Mouse (Mus musculus) naive thymus-derived CD4-positive, alpha-beta T cell, adult 2 months (primary cell): Measurements from ENCODE around the gene Sema6d.

Experiments used
- DNase-seq: peaks from one replicate; pipeline ENCODE4 v3.0.0-alpha.2; 2011; ENCODE audit warnings: low read depth

The Sema6d gene

DNA sequence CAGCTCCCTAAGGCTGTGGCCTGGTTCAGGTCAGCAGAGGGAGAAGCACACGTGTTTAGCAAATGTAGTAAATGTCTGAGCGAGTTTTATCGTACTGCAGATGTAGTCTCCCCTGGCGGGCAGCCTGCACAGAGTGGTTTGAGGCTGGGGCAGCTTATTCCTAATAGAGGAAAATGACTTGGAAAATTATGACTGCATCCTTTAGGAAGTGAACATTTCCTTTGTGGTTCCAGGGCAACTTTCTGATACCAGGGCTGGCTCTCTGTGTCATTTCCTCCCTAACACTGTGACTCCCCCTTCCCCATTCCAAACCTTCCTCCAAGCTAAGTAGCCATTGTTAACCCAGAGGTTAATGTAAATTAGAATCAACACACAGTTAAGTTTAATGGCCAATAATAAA is 527.0 kb downstream of the Sema6d start:
- no peak for DNase-seq

GRCm38 (mm10) chr2:124617440-124617839 is 527.7 kb downstream of the Sema6d start:
- DNase-seq: no peak

DNA sequence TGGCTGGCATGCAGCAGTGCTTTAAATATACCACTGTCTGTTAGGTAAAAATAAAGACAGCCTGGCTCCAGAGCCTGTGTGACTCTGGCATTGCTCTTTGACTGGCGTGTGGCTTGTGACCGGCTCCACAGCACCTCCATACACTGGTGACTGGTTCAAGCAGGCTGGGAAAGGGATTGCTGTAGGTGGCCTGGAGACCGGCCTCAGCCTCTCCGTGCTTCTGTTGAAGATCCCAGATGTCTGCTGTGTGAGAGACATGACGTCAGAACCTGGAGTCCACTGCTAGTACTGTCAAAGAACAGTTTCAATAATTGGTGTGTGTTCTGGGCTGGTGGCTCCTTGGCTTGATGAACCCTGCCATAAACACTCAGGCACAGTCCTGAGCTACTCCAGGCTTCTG is 528.3 kb downstream of the Sema6d start:
- no peak for DNase-seq

DNA sequence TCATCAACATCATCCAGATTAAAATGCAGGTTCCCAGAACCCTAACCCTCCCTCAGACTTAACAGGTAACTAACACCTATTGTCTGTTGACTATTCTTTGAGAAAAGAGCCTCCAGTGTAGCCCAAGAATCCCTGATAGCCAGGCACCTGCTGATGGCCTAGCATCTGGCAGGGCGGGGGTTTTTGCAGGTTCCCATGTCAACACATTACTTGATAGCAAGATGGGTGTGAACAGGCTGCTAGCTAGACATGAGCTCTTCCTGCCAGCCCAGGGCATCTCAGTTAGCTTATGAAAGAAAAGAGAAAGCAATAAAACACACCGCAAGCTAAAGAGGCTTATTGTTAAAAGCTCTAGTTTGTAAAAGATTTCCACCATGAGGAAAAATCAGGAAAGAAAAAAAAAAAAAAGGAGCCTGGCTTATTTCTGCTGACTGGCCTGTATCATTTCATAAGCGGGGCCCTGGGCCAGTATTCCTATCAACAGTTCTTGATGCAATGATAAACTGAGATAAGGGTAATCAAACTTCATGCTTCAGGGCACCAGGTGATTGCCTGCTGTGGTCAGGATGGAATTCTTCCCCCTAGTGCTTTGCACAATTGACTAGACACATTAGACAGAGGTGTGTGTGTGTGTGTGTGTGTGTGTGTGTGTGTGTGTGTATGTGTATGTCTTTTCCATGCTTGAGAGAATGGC is 528.9 kb downstream of the Sema6d start:
- DNase-seq: no peak

DNA sequence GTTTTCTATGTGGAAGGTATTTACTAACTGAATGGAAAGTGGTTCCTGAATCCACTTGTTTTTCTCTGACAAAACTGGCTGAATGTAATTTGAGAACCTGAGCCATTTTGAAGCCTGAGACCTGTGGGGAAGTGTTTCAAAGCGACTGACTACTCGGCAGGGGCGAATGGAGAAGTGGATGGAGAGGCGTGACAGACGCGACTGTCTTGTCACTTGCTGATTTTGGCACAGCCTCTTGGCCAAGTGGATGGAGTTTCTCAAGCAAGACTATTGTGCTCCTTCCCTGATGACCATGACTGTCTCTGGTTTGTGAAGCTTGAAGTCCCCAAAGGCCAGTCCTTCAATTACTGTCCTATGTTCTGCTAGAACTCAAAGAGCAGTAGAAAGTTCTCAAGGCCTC is 530.7 kb downstream of the Sema6d start:
- no peak for DNase-seq

DNA sequence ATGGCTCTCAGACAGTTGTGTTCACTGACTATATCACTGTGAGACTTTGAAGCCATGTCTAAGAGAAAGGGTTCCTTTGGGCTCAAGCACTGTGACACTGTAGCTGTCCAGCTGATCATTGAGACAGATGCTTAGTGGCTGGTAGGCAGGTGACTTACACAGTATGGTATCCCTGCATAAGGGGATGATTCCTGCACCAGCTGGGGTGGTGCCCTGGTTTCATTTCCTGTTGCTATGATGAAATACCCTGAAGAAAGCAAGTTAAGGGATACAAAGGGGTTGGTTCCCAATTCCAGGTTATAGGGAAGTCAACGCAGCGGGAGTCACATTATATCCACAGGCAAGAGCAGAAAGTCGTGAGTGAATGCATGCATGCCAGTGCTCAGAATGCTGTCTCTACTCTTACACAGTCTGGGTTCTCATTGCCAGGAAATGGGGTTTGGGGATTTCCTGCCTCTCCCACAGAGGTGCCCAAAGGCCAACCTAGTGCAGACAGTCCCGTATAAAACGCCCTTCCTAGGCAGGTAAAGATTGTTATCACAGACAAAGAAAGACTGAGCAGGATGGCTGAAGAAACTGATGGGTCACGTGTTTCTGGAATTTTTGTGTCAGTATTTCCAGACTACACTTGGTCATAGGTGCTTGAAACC is 532.3 kb downstream of the Sema6d start:
- no peak for DNase-seq

DNA sequence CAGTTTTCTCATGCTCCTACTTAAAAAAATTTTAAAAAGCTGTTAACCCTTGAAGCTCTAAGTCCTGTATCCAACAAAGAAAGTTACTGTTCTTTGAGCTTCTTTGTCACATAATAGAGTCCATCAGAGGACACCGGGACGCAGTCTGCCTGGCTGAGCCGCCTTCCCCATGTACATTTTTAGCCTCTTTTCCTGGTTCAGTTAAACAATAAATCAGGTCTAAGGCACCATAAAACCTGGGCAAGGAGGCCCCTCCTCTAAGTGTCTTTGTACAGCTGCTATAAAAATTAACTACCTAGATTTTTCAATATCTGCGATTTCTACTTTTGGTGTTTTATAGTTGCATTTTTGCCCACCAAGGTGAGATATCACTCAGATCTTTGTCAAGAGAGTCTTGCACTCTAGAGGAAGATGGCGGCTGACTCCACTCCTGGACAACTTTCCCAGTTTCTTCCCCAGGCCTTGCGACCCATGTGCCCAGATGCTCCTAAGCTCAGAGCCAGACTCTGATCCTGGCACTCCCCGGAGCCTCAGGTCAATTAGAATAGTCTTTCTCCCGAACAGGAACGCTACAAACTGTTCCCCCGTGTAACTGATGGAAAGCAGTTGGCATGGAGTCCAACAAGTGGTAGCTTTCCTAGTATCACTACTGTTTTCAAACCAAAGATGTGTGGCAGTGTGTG is 534.6 kb downstream of the Sema6d start:
- no peak for DNase-seq

DNA sequence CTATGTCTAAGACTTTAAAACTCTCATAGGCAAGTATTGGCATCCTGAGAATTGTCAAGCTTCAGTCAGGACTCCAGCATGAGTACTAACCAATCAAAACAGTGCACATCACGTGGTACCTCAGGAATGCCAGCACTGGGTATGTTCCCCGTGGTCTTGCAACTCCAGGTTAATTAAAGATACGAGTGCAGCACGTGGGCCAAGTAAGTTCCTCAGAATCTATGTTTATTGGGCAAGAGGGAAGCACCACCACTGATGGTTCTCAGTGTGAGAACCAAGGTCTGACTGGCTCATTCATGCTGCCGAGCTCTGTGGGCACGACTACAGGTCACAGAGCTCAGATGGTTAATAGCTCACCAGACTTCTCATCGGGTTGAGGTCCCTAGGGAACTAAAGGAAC is 536.7 kb downstream of the Sema6d start:
- no peak for DNase-seq

- no peak for DNase-seq
Measured at GRCm38 (mm10) chr2:124627664-124628063, 537.9 kb downstream of the Sema6d start.

DNA sequence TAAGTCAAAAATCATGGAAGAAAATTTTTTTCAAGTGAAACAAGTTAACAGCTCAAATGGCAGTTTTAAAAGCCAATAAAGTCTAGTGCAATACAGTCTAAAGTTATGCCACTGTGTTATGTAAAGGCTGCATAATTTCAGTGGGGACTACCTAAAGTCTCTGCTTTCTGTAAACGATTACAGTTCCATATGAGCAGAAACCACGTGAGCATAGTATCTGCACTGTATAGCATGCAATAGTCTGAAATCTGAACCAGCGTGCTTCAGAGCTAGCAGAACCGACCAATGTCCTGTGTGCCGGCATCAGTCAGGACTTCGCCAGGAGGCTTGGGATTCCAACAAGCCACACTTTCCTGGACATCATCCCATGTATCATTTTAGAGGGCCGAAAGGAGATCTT is 538.9 kb downstream of the Sema6d start:
- no peak for DNase-seq

GRCm38 (mm10) chr2:124634400-124634998 is 544.7 kb downstream of the Sema6d start:
- DNase-seq: no peak

DNA sequence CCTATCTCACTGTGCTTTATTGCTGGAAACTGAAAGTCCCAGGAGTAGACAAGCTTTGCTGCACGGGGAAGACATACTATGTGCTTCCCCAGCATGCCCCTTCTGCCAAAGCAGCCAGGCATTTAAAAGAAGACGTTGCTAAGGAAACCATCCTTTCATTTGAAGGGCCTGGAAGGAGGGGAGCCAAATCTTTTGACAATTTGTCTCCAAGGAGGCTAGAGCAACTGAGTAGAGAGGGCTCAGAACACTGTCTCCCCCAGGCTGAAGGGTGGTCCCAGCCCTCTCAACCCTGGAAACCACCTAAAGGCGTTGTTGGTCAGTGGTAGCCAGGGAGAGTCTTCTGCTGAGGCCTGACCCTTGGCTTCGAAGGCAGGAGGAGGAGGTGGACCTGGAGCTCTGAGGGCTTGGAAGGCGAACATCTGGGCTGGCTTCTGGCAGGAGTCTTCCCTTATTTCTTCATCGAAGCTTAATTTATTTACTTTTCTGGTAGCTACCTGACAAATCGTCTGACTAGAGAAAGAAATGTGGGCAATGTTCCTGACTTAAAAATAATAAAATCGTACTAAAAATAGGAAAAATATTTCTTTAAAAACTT is 545.6 kb downstream of the Sema6d start:
- DNase-seq: no peak

DNA sequence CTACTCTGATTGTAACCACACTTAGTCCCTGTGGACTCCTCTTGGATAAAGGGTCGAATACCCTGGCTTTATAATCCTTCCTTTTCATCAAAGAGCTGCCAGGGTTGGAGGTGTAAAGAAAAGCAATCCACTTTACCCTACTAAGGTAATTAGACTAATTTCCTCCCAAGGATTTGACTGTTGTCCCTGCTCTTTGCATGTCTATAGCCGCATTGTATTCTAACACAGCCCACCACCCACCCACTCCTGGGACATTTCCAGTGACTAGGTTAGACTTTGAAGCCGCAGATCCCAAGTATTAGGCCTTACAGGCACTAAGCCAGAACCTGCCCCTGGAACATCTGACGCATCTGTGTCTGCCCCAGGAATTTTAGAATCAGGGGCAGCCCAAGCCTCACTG is 547.3 kb downstream of the Sema6d start:
- DNase-seq: no peak

- DNase-seq: no peak
Measured at GRCm38 (mm10) chr2:124639221-124639963, 549.6 kb downstream of the Sema6d start.

- no peak for DNase-seq
Measured at GRCm38 (mm10) chr2:124640500-124641193, 550.9 kb downstream of the Sema6d start.

DNA sequence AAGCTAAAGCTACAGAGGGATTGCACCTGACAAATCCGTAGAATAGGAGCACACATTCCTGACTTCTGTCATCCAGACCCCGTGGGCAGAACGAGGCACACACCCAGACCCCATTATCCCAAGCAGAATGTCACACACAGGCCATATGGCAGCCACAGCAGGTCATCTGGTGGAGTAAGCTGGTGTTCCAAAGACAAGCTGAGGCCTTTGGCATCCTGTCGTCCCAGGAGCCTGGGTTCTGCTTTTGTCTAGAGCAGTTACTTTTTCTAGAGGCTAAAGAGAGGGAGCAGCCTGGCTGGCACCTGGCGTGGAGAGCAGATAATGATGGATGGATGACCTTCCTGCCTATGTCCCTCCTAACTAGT is 551.4 kb downstream of the Sema6d start:
- DNase-seq: no peak

DNA sequence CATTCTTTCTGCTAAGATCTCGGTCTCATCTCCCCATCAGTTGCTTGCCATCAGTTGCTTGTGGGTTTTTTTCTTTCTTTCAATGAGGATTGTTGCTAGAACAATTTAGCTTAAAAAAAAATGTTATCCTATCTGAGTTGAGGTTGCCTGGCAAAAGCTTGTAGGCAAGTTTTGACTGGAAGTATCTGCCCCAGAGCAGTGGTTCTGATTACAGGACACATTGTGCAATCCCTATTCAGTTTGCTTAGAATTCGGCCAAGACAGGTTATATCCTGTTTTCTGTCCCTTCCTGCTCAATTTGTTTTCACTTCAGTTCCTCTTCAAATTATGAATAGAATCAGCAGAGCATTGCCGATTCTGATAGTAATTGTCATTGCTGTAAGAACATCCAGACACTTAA is 552.4 kb downstream of the Sema6d start:
- DNase-seq: no peak

DNA sequence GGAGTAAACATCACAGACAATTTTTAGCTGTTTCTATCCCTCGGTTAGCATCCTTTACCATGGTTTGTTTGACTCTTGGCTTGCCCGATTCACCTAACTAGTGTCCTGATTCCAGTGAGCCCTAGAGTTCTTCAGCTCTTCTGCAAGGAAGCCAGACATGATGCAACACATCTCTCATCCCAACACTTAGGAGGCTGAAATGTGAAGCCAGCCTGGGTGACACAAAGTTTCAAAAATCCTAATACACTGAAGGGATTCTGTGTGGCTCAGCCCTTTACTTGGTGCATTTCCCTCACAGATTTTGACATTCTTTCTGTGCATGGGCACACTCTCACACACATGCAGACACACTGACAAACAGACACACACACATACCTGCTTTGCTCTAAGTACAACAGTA is 560.8 kb downstream of the Sema6d start:
- DNase-seq: no peak

DNA sequence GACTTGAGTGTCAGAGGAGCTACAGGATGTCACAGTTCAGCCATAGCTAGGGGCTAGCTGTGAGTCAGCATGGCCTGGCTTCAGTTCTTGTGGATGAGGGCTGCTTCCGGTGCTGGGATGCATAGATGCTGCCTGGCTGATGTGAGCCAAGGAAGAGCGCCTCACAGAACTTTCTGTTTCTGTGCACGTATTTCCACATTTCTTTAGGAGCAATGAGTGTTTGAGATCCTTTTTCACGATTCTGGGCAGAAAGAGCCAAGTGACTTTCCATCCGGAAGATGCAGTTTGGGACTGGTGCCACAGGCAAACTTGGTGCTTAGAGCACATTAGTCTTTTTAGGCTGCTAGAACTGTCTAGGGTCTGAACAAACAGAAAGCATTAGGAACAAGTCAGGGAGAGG is 561.4 kb downstream of the Sema6d start:
- no peak for DNase-seq

DNA sequence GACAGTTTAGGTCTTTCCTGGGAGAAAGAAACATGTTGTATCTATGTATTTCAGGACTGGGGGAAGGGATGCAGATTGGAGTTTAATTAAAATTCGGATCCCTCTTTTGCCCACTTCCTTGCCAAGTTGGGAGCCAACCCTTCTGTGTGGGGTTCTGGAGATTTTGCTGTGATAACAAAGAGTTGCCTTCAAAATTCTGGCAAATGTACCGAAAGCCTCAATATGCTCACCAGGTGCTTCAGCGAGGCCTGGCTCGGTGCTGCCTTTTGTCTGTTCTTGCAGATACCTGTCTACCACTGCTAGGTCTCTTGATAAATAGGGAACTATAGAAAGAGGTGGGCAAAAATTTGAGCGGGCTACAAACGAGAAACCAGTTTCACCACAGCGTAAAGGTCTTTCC is 563.4 kb downstream of the Sema6d start:
- no peak for DNase-seq

- DNase-seq: no peak
Measured at GRCm38 (mm10) chr2:124657358-124657757, 567.6 kb downstream of the Sema6d start.
